Mouse (Mus musculus) lung, embryonic 15.5 days (tissue): ENCODE results near the gene Dapk2. TPM values are rescaled to one million over a fixed set of nuclear protein-coding genes. Genes with fewer than 3 reads are reported as not detected.
A peak's percentile ranks its signal among the peaks of the same experiment; 100 is the strongest.

Experiments used
- ATAC-seq: fragments of 200-750 bp; cut with Nextera tagmentation; 2 replicates; pipeline ENCODE4 v1.8.0; 2017; ENCODE audit warnings: moderate number of reproducible peaks, borderline replicate concordance; ENCODE audit not compliant: low FRiP score, low TSS enrichment; ENCODE audit errors: extremely low read depth
- H3K27ac ChIP-seq: fragments of 300-500 bp; sonication (generic); 2 replicates; pipeline ENCODE4 v1.5.1; 2015; ENCODE audit warnings: moderate library complexity, mild to moderate bottlenecking, inconsistent platforms
- H3K27me3 ChIP-seq: fragments of 300-500 bp; sonication (generic); 2 replicates; pipeline ENCODE4 v1.6.1; 2015; ENCODE audit warnings: inconsistent platforms
- H3K36me3 ChIP-seq: fragments of 300-500 bp; sonication (generic); 2 replicates; pipeline ENCODE4 v1.6.1; 2015; ENCODE audit warnings: inconsistent platforms
- H3K4me1 ChIP-seq: fragments of 300-500 bp; sonication (generic); 2 replicates; pipeline ENCODE4 v1.6.1; 2015; ENCODE audit warnings: inconsistent platforms
- H3K4me2 ChIP-seq: fragments of 300-500 bp; sonication (generic); 2 replicates; pipeline ENCODE4 v1.6.1; 2015; ENCODE audit warnings: inconsistent platforms, mild to moderate bottlenecking, moderate library complexity
- H3K4me3 ChIP-seq: fragments of 300-500 bp; sonication (generic); 2 replicates; pipeline ENCODE4 v1.5.1; 2015; ENCODE audit warnings: mild to moderate bottlenecking, inconsistent platforms
- H3K9ac ChIP-seq: fragments of 300-500 bp; sonication (generic); 2 replicates; pipeline ENCODE4 v1.6.1; 2015; ENCODE audit warnings: inconsistent platforms
- H3K9me3 ChIP-seq: fragments of 300-500 bp; sonication (generic); 2 replicates; pipeline ENCODE4 v1.6.1; 2016; ENCODE audit warnings: inconsistent platforms
- WGBS: fragments of 180-500 bp; shearing (Covaris S2); methylation state at CpG from one replicate; pipeline ENCODE4 v1.1.7; 2015; 5-methylcytosine and 5-hydroxymethylcytosine counted together
- polyA plus RNA-seq: library from polyadenylated mRNA; unstranded; fragments of >200 nt; fragmentation: Nextera tagmentation; extraction: Ambion mirVana; gene quantifications from 2 replicates; pipeline ENCODE4 v1.2.1, GENCODE M21; 2015

The Dapk2 gene
- polyA plus RNA-seq, 1 experiment from 2014 or later = 16.8 TPM

DNA sequence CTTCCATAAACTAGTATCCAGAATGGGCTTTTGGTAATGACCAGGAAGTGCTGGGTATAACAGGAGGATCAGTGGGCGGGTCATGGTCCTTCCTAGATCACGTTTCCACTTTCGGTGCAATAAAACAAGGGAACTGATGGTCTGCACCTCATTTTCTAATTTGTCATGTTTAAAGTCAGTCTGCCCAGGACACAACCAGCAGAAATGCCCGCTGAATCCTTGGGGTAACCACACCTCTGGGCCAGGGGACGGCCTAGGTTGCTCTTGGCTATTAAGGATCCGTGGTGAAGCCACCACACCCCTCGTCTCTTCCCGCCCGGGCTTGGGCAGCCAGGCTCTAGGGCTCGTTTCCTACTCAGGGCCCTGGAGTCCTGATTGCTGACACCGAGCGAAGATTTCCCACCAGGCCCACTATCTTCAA is 33.9 kb upstream of the Dapk2 start:
- Histone ChIP-seq H3K27ac (peak overlapping the region; percentile 88), H3K4me3 (peak overlapping the region; percentile 90), H3K9ac (peak overlapping the region; percentile 80), H3K4me1 (peaks cover 31% of the 10 kb centered on the region), H3K9me3 (no peaks in the 10 kb centered on the region), H3K36me3 (0 out of 2 replicates have a peak, but pooled peaks cover 2% of the 10 kb centered on the region), H3K4me2 (peak overlapping the region; percentile 74), H3K27me3 (no peaks in the 10 kb centered on the region)
- under 1% methylated on average over 12 of the region's 12 CpGs for WGBS
- no peak; the same call in 1 of the 2 replicates for ATAC-seq

DNA sequence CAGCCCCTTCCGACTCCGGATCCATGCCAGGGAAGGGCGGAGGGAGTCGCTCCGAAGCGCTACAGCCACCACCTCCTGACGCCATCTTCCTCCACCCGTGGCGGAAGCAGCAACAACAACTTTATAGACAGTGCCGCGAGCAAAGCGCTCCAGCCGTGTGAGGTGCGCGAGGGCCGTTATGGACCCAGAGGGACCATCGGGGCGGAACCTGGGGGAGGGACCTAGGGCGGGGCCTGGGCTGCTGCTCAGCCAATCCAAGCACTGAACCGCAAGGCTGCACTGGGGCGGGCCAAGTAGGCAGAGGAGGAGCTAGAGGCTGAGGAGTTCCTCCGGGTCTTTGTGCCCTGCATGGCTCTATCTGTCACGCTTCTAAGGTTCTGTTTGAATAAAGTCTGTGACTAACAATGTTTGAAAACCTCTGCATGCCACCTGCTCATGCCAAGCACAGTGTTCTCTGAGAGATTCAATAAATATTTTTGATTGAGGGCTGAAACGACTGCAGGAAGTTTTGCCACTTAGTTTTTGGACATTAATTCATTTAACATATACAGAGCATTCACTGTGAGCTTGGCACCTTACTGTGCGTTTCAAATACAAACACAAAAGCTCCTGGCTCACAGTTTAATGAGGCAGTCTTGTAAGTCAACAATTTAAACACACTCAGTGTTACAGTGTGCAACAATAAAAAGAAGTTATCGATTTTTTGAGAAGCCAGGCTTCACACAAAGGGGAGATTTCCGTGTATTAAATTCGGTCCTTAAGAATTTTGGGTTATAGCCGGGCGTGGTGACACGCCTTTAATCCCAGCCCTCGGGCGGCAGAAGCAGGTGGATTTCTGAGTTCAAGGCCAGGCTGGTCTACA is 33.1 kb upstream of the Dapk2 start:
- H3K27me3 ChIP-seq = no peaks in the 10 kb centered on the region
- peak overlapping the region; percentile 80 for H3K9ac ChIP-seq
- H3K4me1 ChIP-seq = peaks cover 31% of the 10 kb centered on the region
- peak; percentile 98 for ATAC-seq
- 15% methylated on average over 33 of the region's 33 CpGs for WGBS
- H3K4me3 ChIP-seq = peak overlapping the region; percentile 90
- no peaks in the 10 kb centered on the region for H3K9me3 ChIP-seq
- 0 out of 2 replicates have a peak, but pooled peaks cover 2% of the 10 kb centered on the region for H3K36me3 ChIP-seq
- H3K4me2 ChIP-seq = peak overlapping the region; percentile 74
- peak overlapping the region; percentile 88 for H3K27ac ChIP-seq

DNA sequence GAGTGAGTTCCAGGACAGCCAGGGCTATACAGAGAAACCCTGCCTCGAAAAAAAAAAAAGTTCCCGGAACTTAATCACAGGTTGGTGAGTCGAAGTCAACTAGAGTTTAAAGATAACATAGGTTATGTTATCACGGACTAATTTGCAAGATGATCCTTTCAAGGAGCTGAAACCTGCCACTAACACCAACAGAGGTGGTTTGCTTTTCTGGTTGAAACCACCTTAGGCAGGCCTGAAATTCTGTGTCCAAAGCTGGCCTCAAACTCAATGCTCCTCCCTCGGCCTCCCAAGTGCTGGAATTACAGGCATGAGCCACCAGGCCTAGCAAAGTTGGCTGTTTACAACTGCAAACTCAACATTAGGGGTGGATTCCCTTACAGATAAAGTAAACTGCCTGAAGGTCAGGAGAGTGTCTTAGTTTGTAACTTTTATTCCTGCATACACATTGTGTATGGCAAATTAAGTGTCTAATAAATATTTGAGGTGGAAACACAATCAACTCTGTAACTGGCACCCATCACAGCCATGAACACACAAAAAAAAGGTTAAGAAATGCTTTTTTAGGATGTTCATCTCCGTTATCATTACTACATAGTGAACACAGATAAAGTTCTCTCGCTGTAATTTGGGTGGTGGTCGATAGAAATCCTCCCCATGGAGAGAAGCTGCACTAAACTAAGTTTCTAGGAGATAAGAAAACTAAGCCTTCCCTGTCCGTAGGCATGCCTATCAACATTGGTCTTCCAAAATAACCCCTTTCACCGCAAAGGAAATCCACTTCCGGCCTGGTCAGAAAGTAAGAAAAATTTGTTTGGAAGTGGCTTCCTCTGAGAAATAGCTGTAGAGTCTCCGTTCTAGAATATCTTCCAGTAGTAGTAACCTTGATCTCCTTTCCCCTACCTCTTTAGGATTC is 32.2 kb upstream of the Dapk2 start:
- H3K27ac ChIP-seq = peak overlapping the region; percentile 88
- 46% methylated on average over 12 of the region's 12 CpGs for WGBS
- H3K9ac ChIP-seq = peak overlapping the region; percentile 15

DNA sequence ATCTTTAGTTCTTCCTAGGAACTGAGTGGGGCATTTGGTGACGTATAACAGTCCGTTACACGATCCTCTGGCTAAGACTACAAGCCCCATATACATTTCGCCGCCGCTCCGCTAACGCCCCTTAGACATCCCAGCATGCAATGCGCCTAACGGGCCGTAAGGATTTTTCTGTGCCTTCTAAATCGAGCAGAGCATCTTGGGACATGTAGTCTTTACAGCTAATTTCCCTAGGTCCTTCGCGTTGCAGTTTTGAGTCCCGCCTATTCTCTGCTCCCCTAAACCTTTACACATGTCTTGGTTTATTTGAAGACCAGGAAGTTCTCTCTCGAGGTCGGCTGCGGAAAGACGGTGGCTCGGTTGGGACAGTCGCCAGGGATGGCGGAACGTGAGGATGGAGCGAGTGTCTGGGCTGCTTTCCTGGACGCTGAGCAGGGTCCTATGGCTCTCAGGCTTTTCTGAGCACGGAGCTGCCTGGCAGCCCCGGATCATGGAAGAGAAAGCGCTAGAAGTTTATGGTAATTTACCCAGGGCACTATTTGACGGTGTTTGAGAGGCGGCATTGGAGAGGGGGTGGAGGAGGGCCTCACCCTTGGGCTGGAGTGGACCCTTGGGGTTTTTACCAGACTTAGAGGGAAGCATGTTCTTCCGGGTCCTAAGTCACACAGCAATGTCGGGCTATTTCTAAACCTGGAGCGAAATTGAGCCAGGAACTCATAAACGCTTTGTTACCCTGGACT is 31.4 kb upstream of the Dapk2 start, which contains the start of the genes Snx1 and Ciao2a:
TSS of gene Snx1 (minus strand) at position 132 of the 737 bp plus-strand sequence.
TSS of gene Ciao2a (plus strand) at position 156 of the 737 bp plus-strand sequence.
- Histone ChIP-seq H3K4me1 (peaks cover 31% of the 10 kb centered on the region), H3K4me3 (peak within 1 kb of the TSS; percentile 62), H3K36me3 (peaks cover 6% of the 10 kb centered on the region; the same call in 1 of the 2 replicates), H3K9ac (peak within 1 kb of the TSS; percentile 65), H3K27me3 (no peaks in the 10 kb centered on the region), H3K27ac (peak within 1 kb of the TSS; percentile 88), H3K4me2 (peak within 1 kb of the TSS; percentile 69), H3K9me3 (no peaks in the 10 kb centered on the region)
- peak; percentile 80 for ATAC-seq
- under 1% methylated on average over 34 of the region's 34 CpGs for WGBS

More for the DNA sequence above, 32.2 kb upstream of the Dapk2 start:
- peaks cover 8% of the 10 kb centered on the region; the same call in 1 of the 2 replicates for H3K36me3 ChIP-seq
- H3K27me3 ChIP-seq = no peaks in the 10 kb centered on the region
- H3K4me3 ChIP-seq = peak overlapping the region; percentile 62
- ATAC-seq = no peak
- peaks cover 31% of the 10 kb centered on the region for H3K4me1 ChIP-seq
- peak overlapping the region; percentile 69 for H3K4me2 ChIP-seq
- H3K9me3 ChIP-seq = no peaks in the 10 kb centered on the region

DNA sequence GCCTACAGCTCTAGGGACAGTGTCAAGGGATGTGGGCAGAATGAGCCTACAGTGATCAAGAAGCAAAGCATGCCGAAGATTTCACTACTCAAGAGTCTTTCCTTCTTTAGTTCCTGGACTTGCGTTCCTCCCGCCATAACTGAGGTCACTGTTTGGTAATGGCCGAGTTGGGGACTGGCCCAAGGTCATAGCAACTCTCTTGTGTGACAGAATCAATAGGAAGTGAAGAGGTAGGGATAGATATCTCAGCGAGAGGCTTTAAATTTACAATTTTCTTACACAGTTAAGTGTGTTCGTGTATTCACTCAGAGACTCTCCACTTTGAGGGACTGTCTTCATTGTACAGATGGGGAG is 30.9 kb upstream of the Dapk2 start:
- Histone ChIP-seq H3K36me3 (peaks cover 6% of the 10 kb centered on the region; the same call in 1 of the 2 replicates), H3K9ac (peak overlapping the region; percentile 65), H3K9me3 (no peaks in the 10 kb centered on the region), H3K4me3 (peak overlapping the region; percentile 62), H3K4me2 (peak overlapping the region; percentile 69), H3K27ac (peak overlapping the region; percentile 88), H3K27me3 (no peaks in the 10 kb centered on the region), H3K4me1 (peaks cover 31% of the 10 kb centered on the region)
- WGBS = 30% methylated on average over 6 of the region's 6 CpGs
- ATAC-seq = no peak

DNA sequence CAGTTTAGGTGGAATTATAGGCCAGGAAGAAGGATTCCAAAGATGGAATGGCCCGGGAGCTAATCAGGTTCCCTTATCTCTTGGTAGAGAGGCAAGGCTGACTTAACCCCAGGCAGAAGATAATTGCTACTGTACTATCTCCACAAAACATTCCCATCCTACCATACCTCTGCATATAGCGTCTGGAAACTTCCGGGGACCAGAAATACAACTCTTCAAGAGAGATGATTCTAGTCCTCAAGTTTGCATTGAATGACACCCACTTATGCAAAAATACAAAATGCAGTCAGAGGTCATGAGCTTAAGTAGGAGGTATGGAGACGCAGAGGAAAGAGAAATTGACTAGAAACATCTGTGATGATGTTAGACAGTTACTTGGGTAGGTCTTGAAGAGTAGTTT is 30.1 kb upstream of the Dapk2 start:
- ATAC-seq = no peak
- peaks cover 31% of the 10 kb centered on the region for H3K4me1 ChIP-seq
- peak overlapping the region; percentile 62; the same call in 1 of the 2 replicates for H3K4me3 ChIP-seq
- no peak overlapping the region for H3K9ac ChIP-seq
- H3K27ac ChIP-seq = no peak overlapping the region
- no peaks in the 10 kb centered on the region for H3K27me3 ChIP-seq
- H3K36me3 ChIP-seq = peaks cover 9% of the 10 kb centered on the region; the same call in 1 of the 2 replicates
- no peaks in the 10 kb centered on the region for H3K9me3 ChIP-seq
- 82% methylated on average over 4 of the region's 4 CpGs for WGBS
- peak overlapping the region; percentile 69 for H3K4me2 ChIP-seq

DNA sequence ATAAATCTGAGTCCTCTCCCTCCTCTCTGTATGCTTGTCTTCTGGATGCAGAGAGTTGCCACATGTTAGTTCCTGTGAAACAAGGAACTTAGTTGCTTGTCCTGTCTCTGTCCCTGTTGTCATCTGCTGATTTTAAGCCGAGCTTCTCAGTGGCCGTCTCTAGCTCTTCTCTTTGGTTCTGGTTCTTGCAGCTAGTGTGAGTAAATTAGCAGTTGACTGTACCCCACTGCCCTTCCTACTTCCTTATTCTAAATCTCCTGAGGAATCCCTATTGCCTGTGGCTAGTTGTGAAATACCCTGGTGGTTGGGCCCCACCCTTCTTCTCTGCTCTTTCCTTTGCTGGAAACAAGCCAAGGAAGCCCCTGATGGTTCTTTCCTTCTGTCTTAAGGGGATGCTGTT is 26.6 kb upstream of the Dapk2 start:
- no peak overlapping the region for H3K4me2 ChIP-seq

DNA sequence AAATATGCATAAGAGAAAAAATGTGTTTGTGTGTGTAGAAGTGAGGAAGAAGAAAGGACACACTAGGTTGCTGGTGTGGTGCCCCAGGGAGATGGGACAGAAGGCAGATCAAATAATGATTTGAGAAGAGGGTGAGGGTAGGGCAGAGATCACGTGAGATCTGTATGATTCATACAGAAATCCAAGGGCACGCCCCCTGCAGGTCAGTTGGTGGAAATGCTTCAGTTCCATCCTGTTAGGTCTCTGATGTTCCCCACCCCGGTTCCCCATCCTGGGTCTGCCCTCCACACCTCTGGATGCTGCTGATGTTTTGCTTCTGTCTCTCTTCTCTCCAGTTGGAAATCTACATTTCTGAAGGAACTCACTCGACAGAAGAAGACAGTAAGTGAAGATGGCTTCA is 22.1 kb upstream of the Dapk2 start:
- H3K4me2 ChIP-seq = no peak overlapping the region
- ATAC-seq = no peak
- no peaks in the 10 kb centered on the region for H3K4me1 ChIP-seq
- no peak overlapping the region for H3K4me3 ChIP-seq
- peaks cover 68% of the 10 kb centered on the region for H3K36me3 ChIP-seq
- H3K27ac ChIP-seq = no peak overlapping the region
- no peaks in the 10 kb centered on the region for H3K27me3 ChIP-seq
- H3K9me3 ChIP-seq = no peaks in the 10 kb centered on the region
- 46% methylated on average over 4 of the region's 4 CpGs for WGBS
- no peak overlapping the region for H3K9ac ChIP-seq

More for the DNA sequence above, 26.6 kb upstream of the Dapk2 start:
- no peak for ATAC-seq
- Histone ChIP-seq H3K27me3 (no peaks in the 10 kb centered on the region), H3K9ac (no peak overlapping the region), H3K27ac (no peak overlapping the region), H3K36me3 (peaks cover 33% of the 10 kb centered on the region), H3K4me3 (no peak overlapping the region), H3K9me3 (no peaks in the 10 kb centered on the region), H3K4me1 (peaks cover 10% of the 10 kb centered on the region; the same call in 1 of the 2 replicates)
- 92% methylated on average over 2 of the region's 2 CpGs for WGBS

DNA sequence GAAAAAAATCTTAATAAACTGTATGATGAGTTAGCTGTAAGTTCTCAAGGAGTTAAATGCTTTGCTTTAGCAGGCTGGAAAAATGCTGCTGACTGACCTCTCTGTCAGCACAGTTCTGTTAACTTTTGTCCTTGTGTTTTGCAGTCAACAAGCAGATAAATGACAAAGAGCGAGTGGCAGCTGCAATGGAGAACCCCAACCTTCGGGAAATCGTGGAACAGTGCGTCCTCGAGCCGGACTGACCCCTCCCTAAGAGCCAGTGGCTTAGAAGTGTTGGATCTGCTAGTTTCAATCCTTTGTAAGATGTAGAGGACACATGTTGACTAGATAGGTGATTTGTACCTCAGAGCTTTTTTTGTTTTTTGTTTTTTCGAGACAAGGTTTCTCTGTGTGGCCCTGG is 19.8 kb upstream of the Dapk2 start:
- 91% methylated on average over 7 of the region's 7 CpGs for WGBS
- no peaks in the 10 kb centered on the region for H3K4me1 ChIP-seq
- no peaks in the 10 kb centered on the region for H3K27me3 ChIP-seq
- no peak overlapping the region for H3K9ac ChIP-seq
- H3K36me3 ChIP-seq = peaks cover 62% of the 10 kb centered on the region
- no peak overlapping the region for H3K4me3 ChIP-seq
- no peaks in the 10 kb centered on the region for H3K9me3 ChIP-seq
- no peak overlapping the region for H3K27ac ChIP-seq
- no peak for ATAC-seq
- H3K4me2 ChIP-seq = no peak overlapping the region

DNA sequence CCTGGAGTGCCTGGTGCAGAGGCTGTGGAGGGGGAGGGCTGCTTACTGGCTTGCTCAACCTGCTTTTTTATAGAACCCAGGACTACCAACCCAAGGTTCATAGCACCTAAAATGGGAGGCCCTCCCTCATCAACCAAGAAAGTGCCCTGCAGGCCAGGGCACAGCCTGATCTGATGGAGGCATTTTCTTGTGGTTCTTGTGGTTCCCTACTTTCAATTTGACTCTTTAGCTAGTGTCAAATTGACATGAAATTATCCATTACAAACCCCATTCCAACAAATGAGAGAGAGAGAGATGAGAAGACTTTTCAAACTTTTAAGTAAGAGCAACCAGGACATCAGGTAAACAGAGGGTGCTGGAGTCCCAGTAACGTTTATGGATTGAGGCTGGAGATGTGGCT is 15.8 kb upstream of the Dapk2 start:
- 72% methylated on average over 1 of the region's 1 CpGs for WGBS
- H3K4me3 ChIP-seq = no peak overlapping the region
- H3K27me3 ChIP-seq = no peaks in the 10 kb centered on the region
- H3K4me2 ChIP-seq = no peak overlapping the region
- no peak for ATAC-seq
- H3K9ac ChIP-seq = no peak overlapping the region
- no peaks in the 10 kb centered on the region for H3K4me1 ChIP-seq
- no peaks in the 10 kb centered on the region for H3K9me3 ChIP-seq
- H3K36me3 ChIP-seq = peaks cover 33% of the 10 kb centered on the region
- no peak overlapping the region for H3K27ac ChIP-seq

DNA sequence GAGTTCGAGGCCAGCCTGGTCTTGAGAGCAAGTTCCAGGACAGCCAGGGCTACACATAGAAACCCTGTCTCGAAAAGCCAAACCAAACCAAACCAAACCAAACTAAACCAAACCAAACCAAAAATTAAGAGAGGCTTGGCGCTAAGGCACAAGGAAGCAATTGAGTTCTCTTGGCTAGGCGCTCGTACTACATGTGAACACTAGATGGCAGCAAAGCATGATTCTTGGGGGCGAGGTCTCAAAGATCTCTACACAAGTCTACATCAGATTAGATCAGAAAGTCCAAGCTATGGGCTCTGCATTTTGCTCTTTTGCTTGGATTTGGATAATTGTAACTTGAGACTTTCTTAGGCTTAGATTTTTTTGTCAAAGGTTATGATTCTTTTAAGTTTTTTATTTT is 13.8 kb upstream of the Dapk2 start:
- no peak overlapping the region for H3K4me2 ChIP-seq
- H3K36me3 ChIP-seq = peaks cover 16% of the 10 kb centered on the region
- 5% methylated on average over 6 of the region's 6 CpGs for WGBS
- no peak overlapping the region for H3K4me3 ChIP-seq
- no peak overlapping the region for H3K27ac ChIP-seq
- H3K27me3 ChIP-seq = no peaks in the 10 kb centered on the region
- no peak for ATAC-seq
- no peak overlapping the region for H3K9ac ChIP-seq
- H3K9me3 ChIP-seq = no peaks in the 10 kb centered on the region
- H3K4me1 ChIP-seq = no peaks in the 10 kb centered on the region
